8 mouse cellular contexts compared by ENCODE assay signal in genomic region chr12:8306432-8306831, GRCm38 (mm10). TPM values are rescaled to one million over a fixed set of nuclear protein-coding genes. Genes with fewer than 3 reads are reported as not detected.
DNase-seq lines count a peak whose midpoint lies in the region; ATAC-seq and TF ChIP-seq lines count a peak whose summit lies in the region.

No protein-coding gene starts in this region.

- intact Hi-C loops in gastrocnemius, postnatal 14 days (cut with DNase I; ENCODE audit: low total_unique reads), result no loop called here

- ATAC-seq in Patski, result peak; percentile 57
- peak; percentile 43; the same call in 1 of the 2 replicates for ATAC-seq in liver, embryonic 14.5 days (ENCODE audit: insufficient read depth)
- peak; percentile 43 for ATAC-seq in neural tube, embryonic 11.5 days (ENCODE audit: insufficient read depth, low FRiP score, low TSS enrichment)

- DNase-seq in 416B (ENCODE audit: low read depth), result peak; percentile 77
- DNase-seq in Patski (ENCODE audit: low read depth, low spot score), result no peak
- DNase-seq in cerebellum, postnatal 25 days, result peak; percentile 77 to 81
- DNase-seq in gastrocnemius, postnatal 14 days, result peak; percentile 45
- DNase-seq in kidney, adult 18-20 months, result peak; percentile 74
- DNase-seq in liver, embryonic 14.5 days (ENCODE audit: low read depth in 3 of 3, low spot score in 3 of 3), result peak in 2 of 3 experiments; percentile 41 to 43
- peak; percentile 75 for DNase-seq in neural tube, embryonic 11.5 days (ENCODE audit: low spot score)
- peak; percentile 16 to 25 for DNase-seq in thymus, adult 18-20 months

- H3K27ac ChIP-seq in liver, embryonic 14.5 days, result no peak overlapping the region
- H3K27ac ChIP-seq in neural tube, embryonic 11.5 days (ENCODE audit: low read depth, low read length), result no peak overlapping the region

- H3K9ac ChIP-seq in liver, embryonic 14.5 days (replicated peaks), result no peak overlapping the region
- no peak overlapping the region for H3K9ac ChIP-seq in neural tube, embryonic 11.5 days (ENCODE audit: low read length)

- 11% methylated on average over 5 of the region's 5 CpGs for WGBS in liver, embryonic 14.5 days (ENCODE audit: insufficient replicate concordance)
- 5% methylated on average over 5 of the region's 5 CpGs for WGBS in neural tube, embryonic 11.5 days

- no peak overlapping the region for H3K4me2 ChIP-seq in liver, embryonic 14.5 days (ENCODE audit: low read depth)
- H3K4me2 ChIP-seq in neural tube, embryonic 11.5 days (ENCODE audit: low read depth), result no peak overlapping the region

- no peaks in the 10 kb centered on the region for H3K4me1 ChIP-seq in liver, embryonic 14.5 days (replicated peaks; ENCODE audit: control insufficient read depth in 2 of 2, insufficient read depth in 2 of 2, low read length in 1 of 2)
- no peaks in the 10 kb centered on the region for H3K4me1 ChIP-seq in neural tube, embryonic 11.5 days (ENCODE audit: control insufficient read depth, insufficient read depth, low read length)

- no peaks in the 10 kb centered on the region for H3K9me3 ChIP-seq in liver, embryonic 14.5 days (ENCODE audit: control insufficient read depth, low read length)
- H3K9me3 ChIP-seq in neural tube, embryonic 11.5 days (ENCODE audit: control insufficient read depth, low read length), result no peaks in the 10 kb centered on the region

- no peak overlapping the region for H3K4me3 ChIP-seq in liver, embryonic 14.5 days (ENCODE audit: insufficient read depth in 1 of 2, low read depth in 2 of 2, low read length in 2 of 2)
- H3K4me3 ChIP-seq in neural tube, embryonic 11.5 days (ENCODE audit: low read depth, low read length), result no peak overlapping the region

- CTCF ChIA-PET in Patski (lab: Charles Lee), result interaction anchor here (0.7 to 1.8 kb wide), 10 partner anchors 12 to 316 kb away, joined by 3 to 15 read pairs (median 4); no protein-coding TSS in a partner anchor

- POLR2A ChIA-PET in Patski (lab: Charles Lee), result no interaction called here

- no peak for TF ChIP-seq CTCF in Patski (IDR thresholded peaks at IDR 0.05)
- TF ChIP-seq CTCF in liver, embryonic 14.5 days (IDR thresholded peaks at IDR 0.05; ENCODE audit: low read depth), result peak; percentile 91

- in situ Hi-C loops in Patski (cut with MboI; ENCODE audit: low pct_unique_long_range_greater_than_20kb), result loop anchor here (25.0 kb wide), 1 partner anchor 706 kb away; no protein-coding TSS in a partner anchor

- H3K27me3 ChIP-seq in Patski, result peaks cover 21% of the 10 kb centered on the region
- H3K27me3 ChIP-seq in liver, embryonic 14.5 days (ENCODE audit: control insufficient read depth, insufficient read depth, low read length), result peaks cover 35% of the 10 kb centered on the region
- peaks cover 41% of the 10 kb centered on the region for H3K27me3 ChIP-seq in neural tube, embryonic 11.5 days (ENCODE audit: control insufficient read depth, insufficient read depth, low read length)

- H3K36me3 ChIP-seq in liver, embryonic 14.5 days (replicated peaks; ENCODE audit: control insufficient read depth, insufficient read depth, low read depth), result no peaks in the 10 kb centered on the region
- H3K36me3 ChIP-seq in neural tube, embryonic 11.5 days (ENCODE audit: control insufficient read depth, insufficient read depth, low read length), result no peaks in the 10 kb centered on the region

- no peak for TF ChIP-seq EP300 in liver, embryonic 14.5 days (IDR thresholded peaks at IDR 0.05; ENCODE audit: low read depth)

RNA-seq across cellular contexts. Expression of gene Gdf7, which starts 4.7 kb away (rescaled TPM):
- polyA plus RNA-seq in Patski (2021), result not detected
- total RNA-seq in gastrocnemius, postnatal 14 days (2021), result not detected
- polyA plus RNA-seq in liver, embryonic 14.5 days (2012; rRNA removed), result not detected in 2 replicates
- polyA plus RNA-seq in liver, embryonic 14.5 days (2014; fragmentation: Nextera tagmentation; extraction: Ambion mirVana), result not detected in 2 replicates
- polyA plus RNA-seq in neural tube, embryonic 11.5 days (2014; fragmentation: Nextera tagmentation; extraction: Ambion mirVana), result 0.28 and 0.37 TPM in 2 replicates

RNA-seq across cellular contexts. Expression of gene Hs1bp3, which starts 6.8 kb away (rescaled TPM):
- polyA plus RNA-seq in Patski (2021), result 34.4 TPM
- 1 to 10 TPM; 5.0 to 5.9 TPM for total RNA-seq in gastrocnemius, postnatal 14 days (2021)
- 2.4 and 2.7 TPM in 2 replicates for polyA plus RNA-seq in liver, embryonic 14.5 days (2012; rRNA removed)
- 2.1 and 2.3 TPM in 2 replicates for polyA plus RNA-seq in liver, embryonic 14.5 days (2014; fragmentation: Nextera tagmentation; extraction: Ambion mirVana)
- 8.6 and 11.2 TPM in 2 replicates for polyA plus RNA-seq in neural tube, embryonic 11.5 days (2014; fragmentation: Nextera tagmentation; extraction: Ambion mirVana)
